15 mouse cellular contexts compared by ENCODE assay signal in the genomic region with DNA sequence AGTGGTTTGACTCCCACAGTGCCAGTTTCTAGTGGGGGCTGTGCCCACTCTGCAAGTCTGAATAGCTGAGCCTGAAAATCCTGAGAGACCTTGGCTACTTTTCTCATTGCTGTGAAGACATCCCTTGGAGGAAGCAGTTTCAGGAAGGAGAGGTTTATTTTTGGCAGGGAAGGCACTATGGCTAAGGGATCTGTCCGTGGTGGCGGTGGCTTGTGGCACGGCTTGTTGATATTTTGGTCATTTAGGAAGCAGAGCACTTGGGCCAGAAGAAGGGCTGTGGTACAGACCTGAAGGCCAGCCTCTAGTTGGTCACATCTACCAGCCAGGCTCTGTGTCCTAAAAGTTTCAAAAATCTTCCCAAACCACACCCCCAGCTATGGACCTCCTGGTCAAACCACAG.
"Had no signal": no experiment of that assay in that cellular context is flagged by ENCODE, and none has a peak within 500 bp of the region (broad histone marks: within the 10 kb centered on the region; RNA-seq: fewer than 3 reads in every experiment).

No protein-coding gene starts in this region.

- H3K4me2 ChIP-seq: neural tube, embryonic 13.5 days; neural tube, embryonic 15.5 days; stomach, embryonic 15.5 days had no signal

- DNase-seq: retina, postnatal 1 day; right cerebral cortex, adult 18-20 months; right cerebral cortex, postnatal 14 days; right cerebral cortex, postnatal 25 days; right cerebral cortex, postnatal 4 days; spleen, adult 18-20 months; thymus, adult 18-20 months; thymus, adult 2 months; thymus, postnatal 14 days; thymus, postnatal 25 days; thymus, postnatal 36 days; thymus, postnatal 4 days had no signal

- H3K36me3 ChIP-seq: neural tube, embryonic 13.5 days; neural tube, embryonic 15.5 days; stomach, embryonic 15.5 days had no signal

- H3K4me3 ChIP-seq: neural tube, embryonic 13.5 days; neural tube, embryonic 15.5 days; stomach, embryonic 15.5 days had no signal

- H3K27me3 ChIP-seq: neural tube, embryonic 13.5 days; neural tube, embryonic 15.5 days; stomach, embryonic 15.5 days had no signal
